Mouse (Mus musculus): ENCODE data around the gene Thrb. TPM values are rescaled to one million over a fixed set of nuclear protein-coding genes. Genes with fewer than 3 reads are reported as not detected.
"Not testable (repeated sequence)": the region's sequence is repeated elsewhere in the genome, so short reads cannot be mapped to it uniquely, and the experiment has no call there.

Thrb gene
- total RNA-seq, 2 experiments from 2014 or later = 83.8 to 85.6 TPM

GRCm38 (mm10) chr14:17927469-17927868 is 267.4 kb downstream of the Thrb start:
- DNase-seq (ENCODE audit: low spot score in 2 of 2) = peak; percentile 72 to 84

DNA sequence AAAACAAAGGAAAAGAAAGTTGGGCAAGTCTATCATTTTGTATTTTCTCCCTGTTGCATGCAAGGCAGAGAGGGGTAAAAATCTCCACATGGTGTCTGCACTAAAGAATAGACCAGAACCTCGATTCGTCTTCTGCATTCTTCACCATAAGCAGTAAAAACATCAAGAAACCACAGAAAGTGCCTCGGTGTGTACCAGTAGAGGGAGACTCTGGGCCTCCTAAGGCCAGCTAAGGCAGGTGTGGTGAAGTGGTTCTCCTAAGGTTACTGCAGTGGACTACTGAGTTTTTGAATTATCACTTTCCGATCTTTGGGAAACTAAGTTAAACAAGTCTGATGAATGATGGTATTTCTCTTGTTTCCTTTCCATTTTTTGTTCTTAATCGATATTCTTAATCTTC is 269.5 kb downstream of the Thrb start:
- no peak for DNase-seq (ENCODE audit: low spot score in 2 of 2)

GRCm38 (mm10) chr14:17933475-17933874 is 273.4 kb downstream of the Thrb start:
- no peak for DNase-seq (ENCODE audit: low spot score in 2 of 2)

DNA sequence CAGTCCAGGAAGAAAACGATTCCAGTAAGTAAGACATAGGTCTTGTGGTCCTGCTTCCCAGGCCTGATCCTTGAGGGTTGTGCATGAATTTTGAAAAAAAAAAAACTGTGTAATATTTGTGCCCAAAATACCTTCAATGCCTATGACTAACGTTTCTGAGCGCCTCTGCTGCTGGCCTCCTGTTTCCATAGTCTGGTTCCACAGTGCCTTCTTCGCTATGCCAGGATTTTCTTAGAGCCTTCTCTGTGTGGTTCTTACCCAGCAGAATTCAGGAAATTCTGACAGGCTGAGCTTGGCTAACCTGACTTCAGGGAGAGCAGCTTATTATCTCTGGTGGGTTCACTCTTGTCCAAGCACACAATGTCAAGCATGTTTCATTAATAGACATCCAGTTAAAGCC is 274.7 kb downstream of the Thrb start:
- DNase-seq (ENCODE audit: low spot score in 2 of 2) = not testable (repeated sequence)

DNA sequence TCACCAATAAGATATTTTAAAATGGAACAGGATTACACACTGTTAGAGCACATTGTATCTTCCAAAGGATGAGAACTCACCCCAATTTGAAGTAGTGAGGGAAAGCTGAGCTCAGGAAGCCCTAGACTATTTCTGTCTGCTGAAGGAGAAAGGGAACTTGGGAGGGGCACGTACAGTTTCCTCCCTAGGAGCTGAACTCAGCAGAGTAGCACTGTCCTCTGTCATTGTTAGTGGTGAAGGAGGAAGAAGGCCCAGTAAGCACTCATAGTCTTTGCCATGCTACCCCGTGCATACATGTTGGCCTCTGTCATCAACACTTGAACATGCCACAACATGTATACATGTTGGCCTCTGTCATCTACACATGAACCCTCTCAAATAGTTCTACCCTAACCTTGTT is 294.0 kb downstream of the Thrb start:
- DNase-seq (ENCODE audit: low spot score in 2 of 2) = no peak

DNA sequence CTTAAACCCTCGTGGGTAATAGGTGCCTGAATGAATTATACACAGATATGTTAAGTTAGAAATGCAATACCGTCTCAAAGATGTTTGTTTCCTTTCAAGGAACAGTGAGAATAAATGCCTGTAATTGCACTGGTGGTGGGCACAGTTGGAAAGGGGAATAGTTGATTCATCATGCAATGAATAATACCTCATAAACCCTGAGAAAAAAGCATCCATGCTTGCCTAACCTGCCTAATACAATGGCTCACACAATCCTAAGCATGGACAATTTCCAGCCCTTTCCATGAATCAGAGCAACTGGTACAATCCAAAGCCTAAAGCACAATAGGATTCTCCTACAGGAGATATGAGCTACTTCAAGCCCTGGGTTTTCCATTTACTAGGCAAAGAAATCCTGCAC is 299.8 kb downstream of the Thrb start:
- no peak for DNase-seq (ENCODE audit: low spot score in 2 of 2)

DNA sequence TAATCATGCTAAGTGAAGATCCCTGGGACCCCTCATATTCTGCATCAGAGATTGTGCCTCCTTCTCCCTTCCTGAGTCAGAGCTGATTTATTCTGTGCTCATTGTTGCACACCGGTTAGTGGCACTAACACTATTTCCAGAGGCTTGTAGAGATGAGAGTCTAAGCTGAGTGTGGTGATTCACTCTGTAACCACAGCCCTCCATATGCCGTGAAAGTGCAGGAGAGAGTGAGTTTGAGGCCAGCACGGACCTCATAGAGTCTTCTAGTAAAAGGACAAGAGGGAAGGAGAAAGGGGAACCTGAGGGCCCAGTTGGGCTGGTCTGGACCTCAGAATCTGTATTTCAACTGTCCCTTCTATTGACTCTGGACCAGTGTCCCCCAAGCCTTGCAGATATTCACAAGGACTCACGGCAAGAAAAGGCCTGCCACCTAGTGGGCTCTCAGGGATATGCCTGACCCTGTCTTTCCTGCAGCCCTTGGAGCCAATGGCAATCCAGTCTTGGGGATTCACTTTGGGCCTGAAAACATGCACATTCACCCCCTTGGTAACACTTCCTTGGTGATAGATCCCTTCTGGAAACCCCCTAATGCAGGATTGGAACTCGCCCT is 307.2 kb downstream of the Thrb start:
- DNase-seq (ENCODE audit: low spot score in 2 of 2) = peak; percentile 53 to 56

DNA sequence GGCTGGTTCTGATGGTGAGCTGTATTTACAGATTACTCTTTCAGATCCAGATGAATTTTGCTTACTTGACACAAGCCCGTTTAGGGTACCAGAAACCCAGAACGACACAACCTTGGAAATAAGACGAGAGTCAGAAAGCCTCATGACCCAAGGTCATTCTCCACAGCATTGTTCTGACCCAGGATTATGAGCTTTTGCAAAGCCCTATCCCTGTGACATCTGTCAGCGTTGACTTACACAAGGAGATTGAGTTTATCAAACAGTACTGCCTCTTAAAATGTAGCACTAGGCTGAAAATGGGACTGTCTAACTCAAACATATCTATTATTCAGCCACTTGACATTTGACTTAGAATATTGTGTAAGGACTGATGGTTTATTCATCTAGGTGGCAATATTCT is 312.1 kb downstream of the Thrb start:
- no peak for DNase-seq (ENCODE audit: low spot score in 2 of 2)

DNA sequence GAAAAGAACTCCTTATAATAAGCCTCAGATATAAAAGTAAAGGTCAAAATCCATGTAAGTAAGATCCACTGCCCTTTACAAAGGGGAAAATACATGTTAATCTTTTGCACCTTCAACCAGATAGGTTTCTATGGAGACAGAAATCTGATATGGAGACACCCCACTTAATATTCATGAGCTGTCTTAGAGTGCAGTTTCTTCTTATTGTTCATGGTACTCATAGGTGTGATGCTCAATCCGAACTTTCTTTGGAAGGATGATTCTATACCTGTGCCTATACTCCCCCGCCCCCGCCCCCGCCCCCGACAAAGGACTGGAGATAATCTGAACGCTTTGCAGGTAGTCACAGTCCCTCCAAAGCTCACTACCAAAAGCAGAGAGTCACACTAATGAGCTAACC is 312.6 kb downstream of the Thrb start:
- DNase-seq (ENCODE audit: low spot score in 2 of 2) = no peak

DNA sequence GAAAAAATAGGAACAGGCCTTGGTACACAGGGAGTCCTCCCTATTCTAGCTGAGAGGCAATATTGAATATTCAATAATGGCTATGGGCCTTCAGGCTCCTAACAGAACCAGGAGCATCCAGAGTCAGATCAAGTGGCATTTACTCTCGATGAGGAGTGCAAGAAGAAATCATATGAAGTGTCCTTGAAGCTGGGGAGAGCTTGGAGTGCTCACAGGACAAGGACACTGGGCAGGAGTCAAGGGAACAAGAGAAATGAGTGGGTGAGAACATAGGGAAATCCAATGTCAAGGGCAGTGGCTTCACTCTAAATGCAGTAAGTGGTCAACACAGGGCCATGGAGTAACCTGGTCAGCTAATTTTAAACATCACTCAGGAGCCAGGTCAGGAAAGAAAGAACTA is 315.7 kb downstream of the Thrb start:
- DNase-seq (ENCODE audit: low spot score in 2 of 2) = no peak

GRCm38 (mm10) chr14:17978259-17978658 is 318.2 kb downstream of the Thrb start:
- no peak for DNase-seq (ENCODE audit: low spot score in 2 of 2)

GRCm38 (mm10) chr14:17981258-17981657 is 321.2 kb downstream of the Thrb start:
- DNase-seq (ENCODE audit: low spot score in 2 of 2) = no peak

GRCm38 (mm10) chr14:17982017-17982416 is 322.0 kb downstream of the Thrb start:
- DNase-seq (ENCODE audit: low spot score in 2 of 2) = no peak

DNA sequence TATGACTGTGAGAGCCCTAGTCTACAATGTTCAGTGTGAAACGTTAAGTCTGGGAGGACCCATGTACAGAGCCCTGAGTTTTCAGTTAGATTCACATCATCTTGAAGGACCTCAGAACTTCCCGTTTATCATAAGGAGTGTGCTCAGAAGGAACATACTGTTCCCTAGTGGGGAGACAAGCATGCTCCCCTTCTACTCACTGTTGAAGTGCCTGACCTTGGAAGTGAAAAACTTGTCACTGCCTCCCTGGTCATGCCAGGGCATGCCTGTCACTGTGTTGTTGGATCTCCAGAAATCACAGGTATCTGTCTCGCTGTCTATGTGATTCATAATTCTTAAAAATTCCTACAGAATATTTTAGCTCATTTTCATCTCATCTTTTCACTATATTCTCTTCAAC is 323.3 kb downstream of the Thrb start:
- DNase-seq (ENCODE audit: low spot score in 2 of 2) = no peak

GRCm38 (mm10) chr14:17983839-17984238 is 323.8 kb downstream of the Thrb start:
- no peak for DNase-seq (ENCODE audit: low spot score in 2 of 2)

DNA sequence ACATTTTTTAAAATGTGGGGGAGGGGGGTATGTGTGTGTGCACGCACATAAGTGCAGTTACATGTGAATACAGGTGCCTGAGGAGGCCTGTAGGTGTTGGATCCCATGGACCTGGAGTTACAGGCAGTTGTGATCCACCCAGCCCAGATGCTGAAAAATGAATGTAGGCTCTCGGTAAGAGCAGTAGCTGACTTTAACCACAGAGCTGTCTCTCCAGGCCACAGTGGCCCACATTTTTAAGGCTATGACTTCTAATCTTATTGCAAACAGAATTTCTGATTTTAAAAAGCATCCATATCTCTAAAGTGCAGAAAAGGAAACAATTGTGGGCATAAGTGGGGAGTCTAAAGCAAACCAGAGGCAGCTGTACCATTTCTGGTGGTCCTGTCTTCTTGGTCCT is 328.5 kb downstream of the Thrb start:
- DNase-seq (ENCODE audit: low spot score in 2 of 2) = no peak

DNA sequence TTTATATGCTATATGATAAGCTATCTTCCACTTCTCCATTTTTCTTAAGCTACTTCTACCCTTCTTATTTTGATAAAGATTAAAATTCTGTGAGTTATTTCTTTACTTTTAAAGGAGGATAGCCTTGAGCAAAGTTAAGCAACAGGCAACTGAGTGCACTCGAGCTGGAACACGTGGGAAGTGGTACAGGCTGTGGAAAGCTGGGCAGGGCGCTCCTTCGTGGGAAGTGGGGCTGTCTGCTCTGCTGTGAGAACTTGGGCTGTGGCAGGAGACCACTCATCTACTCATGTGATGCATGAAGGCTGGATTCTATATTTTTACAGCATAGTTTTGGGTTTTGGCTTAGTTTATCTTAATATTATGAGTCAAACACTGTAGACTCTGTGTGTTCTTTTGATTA is 329.1 kb downstream of the Thrb start:
- DNase-seq (ENCODE audit: low spot score in 2 of 2) = peak in 1 of 2 experiments; percentile 7

DNA sequence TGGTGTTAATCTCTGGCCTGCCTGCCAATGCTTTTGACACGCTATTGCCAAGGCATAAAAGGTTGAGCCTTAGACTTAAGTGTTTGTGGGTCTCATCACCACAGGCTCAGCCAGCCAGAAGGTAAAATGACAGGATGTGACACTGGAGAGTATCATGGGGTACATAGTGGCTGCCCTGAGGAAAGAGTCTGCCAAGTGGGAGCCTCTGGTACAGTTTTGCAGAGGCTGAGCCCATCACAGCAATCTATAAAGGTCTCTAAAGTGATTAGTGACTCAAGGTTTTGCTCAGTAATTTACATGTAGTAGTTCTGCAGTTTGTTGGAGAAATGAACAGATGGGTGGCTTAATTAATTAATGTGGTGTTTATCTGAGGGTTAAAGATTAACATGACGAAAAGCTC is 330.1 kb downstream of the Thrb start:
- DNase-seq (ENCODE audit: low spot score in 2 of 2) = no peak

DNA sequence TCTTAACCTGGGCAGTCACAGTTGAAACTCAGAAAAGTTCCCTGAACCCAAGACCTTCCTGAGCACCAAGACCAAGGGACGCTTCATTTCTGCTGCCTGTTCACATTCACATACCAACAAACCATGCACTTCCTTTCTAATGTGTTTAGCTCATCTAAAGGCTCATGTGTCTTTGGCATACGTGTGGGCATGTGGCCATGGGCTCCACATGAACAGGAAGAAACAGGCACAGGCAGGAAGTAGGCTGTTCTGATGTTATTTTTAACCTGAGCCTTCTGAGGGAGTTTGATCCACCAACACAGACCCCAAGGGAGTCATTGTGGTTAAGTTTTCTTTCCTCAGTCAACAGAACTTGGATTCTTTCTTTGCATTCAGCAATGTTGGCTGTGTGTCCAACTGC is 341.8 kb downstream of the Thrb start:
- DNase-seq (ENCODE audit: low spot score in 2 of 2) = no peak

DNA sequence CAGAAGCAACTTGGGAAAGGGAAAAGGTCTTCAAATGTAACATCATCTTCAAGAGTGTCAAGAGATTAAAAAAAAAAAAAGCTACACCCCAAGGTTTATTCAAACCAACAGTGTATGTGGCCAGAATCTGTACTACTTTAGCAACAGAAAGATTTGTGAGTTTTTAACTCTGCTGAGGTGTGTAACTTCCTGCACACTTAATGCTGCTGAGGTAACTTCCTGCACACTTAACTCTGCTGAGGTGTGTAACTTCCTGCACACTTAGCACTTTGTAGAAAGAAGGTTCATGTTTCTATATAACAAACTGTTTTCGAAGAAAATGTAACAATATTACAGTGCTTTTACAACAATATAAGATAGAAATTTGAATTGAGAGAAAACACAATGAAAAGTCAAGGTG is 343.6 kb downstream of the Thrb start:
- DNase-seq (ENCODE audit: low spot score in 2 of 2) = no peak

DNA sequence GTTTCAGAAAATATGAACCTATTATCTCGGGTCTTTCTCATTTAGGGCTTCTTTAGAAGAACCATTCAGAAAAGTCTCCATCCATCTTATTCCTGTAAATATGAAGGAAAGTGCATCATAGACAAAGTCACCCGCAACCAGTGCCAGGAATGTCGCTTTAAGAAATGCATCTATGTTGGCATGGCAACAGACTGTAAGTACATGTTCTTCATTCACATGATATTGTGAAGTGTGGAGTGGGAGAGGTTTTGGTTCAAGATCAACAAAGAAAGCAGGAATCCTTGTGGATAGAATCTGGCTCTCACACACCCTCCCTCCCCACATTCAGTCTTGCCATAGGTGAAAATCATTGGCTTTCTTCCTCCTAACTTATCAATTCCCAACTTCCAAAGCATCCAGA is 348.5 kb downstream of the Thrb start:
- no peak for DNase-seq (ENCODE audit: low spot score in 2 of 2)

GRCm38 (mm10) chr14:18016604-18017003 is 356.5 kb downstream of the Thrb start:
- no peak for DNase-seq (ENCODE audit: low spot score in 2 of 2)

GRCm38 (mm10) chr14:18020128-18020527 is 360.1 kb downstream of the Thrb start:
- no peak for DNase-seq (ENCODE audit: low spot score in 2 of 2)

DNA sequence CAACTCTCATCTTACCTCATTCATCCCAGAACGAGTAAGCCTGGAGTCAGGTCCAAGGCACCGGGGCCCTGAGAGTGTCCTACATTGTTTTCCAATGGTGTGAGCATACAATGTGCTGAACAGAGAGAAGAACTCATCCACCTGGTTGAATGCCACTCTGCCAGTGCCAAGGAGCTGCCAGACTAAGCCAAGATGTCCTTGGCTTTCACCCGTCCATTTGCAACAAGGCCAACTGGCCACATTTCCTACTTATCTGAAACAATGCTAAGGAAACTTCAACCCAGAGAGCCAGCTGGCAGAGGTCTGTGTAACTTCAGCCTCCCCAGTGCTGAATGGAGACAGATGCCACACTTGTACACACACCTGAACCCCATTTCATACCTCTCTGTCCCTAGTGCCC is 360.6 kb downstream of the Thrb start:
- DNase-seq (ENCODE audit: low spot score in 2 of 2) = no peak
